Mouse (Mus musculus): ENCODE measurements around the gene Echs1. TPM values are rescaled to one million over a fixed set of nuclear protein-coding genes. Genes with fewer than 3 reads are reported as not detected.
"Not testable (repeated sequence)": the region's sequence is repeated elsewhere in the genome, so short reads cannot be mapped to it uniquely, and the experiment has no call there.

The Echs1 gene
- total RNA-seq, 2 experiments from 2014 or later, result 51.6 to 52.6 TPM

GRCm38 (mm10) chr7:140135106-140135770, 19.0 kb upstream of the Echs1 start:
- no peak for DNase-seq (ENCODE audit: extremely low spot score in 1 of 2, low spot score in 2 of 2)
- no peak for TF ChIP-seq CTCF (IDR thresholded peaks at IDR 0.05)
- no peak overlapping the region for H3K4me3 ChIP-seq
- intact Hi-C loops (cut with DNase I), result no loop called here
- H3K27ac ChIP-seq, result no peak overlapping the region

DNA sequence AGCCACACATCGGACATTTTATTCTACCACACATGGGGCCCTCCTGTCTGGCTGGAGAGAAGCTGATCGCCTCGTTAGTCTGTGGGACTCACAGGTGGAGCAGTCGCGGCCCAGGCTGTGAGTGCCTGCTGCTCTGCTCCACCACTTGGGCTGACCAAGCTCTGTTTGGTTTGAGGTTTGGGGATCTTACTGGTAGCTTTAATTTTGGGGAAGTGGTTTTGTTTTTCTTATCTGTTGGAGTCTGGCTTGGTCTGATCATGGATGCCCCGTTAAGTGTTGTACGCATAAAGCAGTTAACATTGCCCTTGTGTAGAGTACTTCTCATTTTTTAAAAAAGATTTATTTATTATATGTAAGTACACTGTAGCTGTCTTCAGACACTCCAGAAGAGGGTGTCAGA, 17.8 kb upstream of the Echs1 start:
- intact Hi-C loops (cut with DNase I); DNase-seq (ENCODE audit: extremely low spot score in 1 of 2, low spot score in 2 of 2); H3K27ac ChIP-seq; H3K4me3 ChIP-seq: not testable (repeated sequence)

- DNase-seq (ENCODE audit: extremely low spot score in 1 of 2, low spot score in 2 of 2); H3K4me3 ChIP-seq; intact Hi-C loops (cut with DNase I); H3K27ac ChIP-seq: not testable (repeated sequence)
Measured at GRCm38 (mm10) chr7:140132184-140132583, 15.9 kb upstream of the Echs1 start.

GRCm38 (mm10) chr7:140127911-140128310, 11.6 kb upstream of the Echs1 start:
- no peak for DNase-seq (ENCODE audit: extremely low spot score in 1 of 2, low spot score in 2 of 2)
- intact Hi-C loops (cut with DNase I), result no loop called here
- Histone ChIP-seq H3K27ac (no peak overlapping the region), H3K4me3 (no peak overlapping the region)
- no peak for TF ChIP-seq CTCF (IDR thresholded peaks at IDR 0.05)

DNA sequence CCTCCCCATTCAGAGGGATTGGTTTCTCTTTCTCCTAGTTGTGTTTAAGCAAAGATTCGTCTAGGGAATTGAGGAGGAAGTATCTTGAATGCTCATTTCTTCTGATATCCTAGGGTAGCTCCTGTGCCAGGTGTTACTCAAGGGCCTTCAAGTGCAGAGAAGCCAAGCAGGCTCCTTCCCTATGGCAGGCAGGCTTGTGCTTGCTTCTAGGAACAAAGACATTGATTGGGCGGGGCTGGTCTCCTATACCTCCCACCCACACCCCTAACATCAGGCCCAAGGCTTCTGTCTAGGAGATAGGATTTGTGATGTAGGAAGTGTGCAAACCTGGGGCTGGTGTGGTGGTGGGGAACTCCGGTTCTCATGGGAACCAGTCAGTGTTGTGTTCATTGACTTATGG, 10.7 kb upstream of the Echs1 start:
- no peak overlapping the region for H3K27ac ChIP-seq
- intact Hi-C loops (cut with DNase I), result no loop called here
- no peak for DNase-seq (ENCODE audit: extremely low spot score in 1 of 2, low spot score in 2 of 2)
- no peak for TF ChIP-seq CTCF (IDR thresholded peaks at IDR 0.05)
- no peak overlapping the region for H3K4me3 ChIP-seq

GRCm38 (mm10) chr7:140126022-140126350, 9.7 kb upstream of the Echs1 start:
- intact Hi-C loops (cut with DNase I), result no loop called here
- no peak for TF ChIP-seq CTCF (IDR thresholded peaks at IDR 0.05)
- no peak for DNase-seq (ENCODE audit: extremely low spot score in 1 of 2, low spot score in 2 of 2)
- Histone ChIP-seq H3K4me3 (peak overlapping the region; percentile 97), H3K27ac (peak overlapping the region; percentile 84)

GRCm38 (mm10) chr7:140125278-140126021, 9.2 kb upstream of the Echs1 start:
- Histone ChIP-seq H3K4me3 (peak overlapping the region; percentile 97), H3K27ac (peak overlapping the region; percentile 84)
- intact Hi-C loops (cut with DNase I), result loop anchor here (1.0 kb wide), 1 partner anchor 23 kb away; the partner anchor contains the start of gene Fuom
- TF ChIP-seq CTCF (IDR thresholded peaks at IDR 0.05), result no peak
- DNase-seq (ENCODE audit: extremely low spot score in 1 of 2, low spot score in 2 of 2), result peak; percentile 84 to 88

DNA sequence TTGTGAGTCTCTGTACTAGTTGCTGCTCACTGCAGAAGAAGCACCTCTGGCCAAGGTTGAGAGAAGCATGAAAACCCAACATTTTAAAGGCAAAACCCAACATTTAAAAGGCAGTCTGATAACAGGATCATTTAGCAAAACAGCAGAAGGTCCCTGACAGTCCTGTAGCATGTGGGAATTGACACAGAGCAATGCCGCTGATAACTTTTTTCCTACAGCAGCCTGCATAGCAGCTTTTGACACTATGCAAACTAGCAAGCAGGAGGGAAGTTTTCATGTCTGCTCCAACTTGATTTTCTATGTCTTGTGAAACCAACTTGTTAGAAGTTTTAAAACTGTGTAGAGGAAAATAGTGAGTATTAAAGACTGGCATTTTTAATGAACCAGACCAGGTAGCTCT, 8.1 kb upstream of the Echs1 start:
- intact Hi-C loops (cut with DNase I), result no loop called here
- DNase-seq (ENCODE audit: extremely low spot score in 1 of 2, low spot score in 2 of 2), result no peak
- Histone ChIP-seq H3K4me3 (no peak overlapping the region), H3K27ac (no peak overlapping the region)
- no peak for TF ChIP-seq CTCF (IDR thresholded peaks at IDR 0.05)

- Histone ChIP-seq H3K27ac (no peak overlapping the region), H3K4me3 (no peak overlapping the region)
- DNase-seq (ENCODE audit: extremely low spot score in 1 of 2, low spot score in 2 of 2), result no peak
- no peak for TF ChIP-seq CTCF (IDR thresholded peaks at IDR 0.05)
- intact Hi-C loops (cut with DNase I), result no loop called here
Measured at GRCm38 (mm10) chr7:140122765-140123164, 6.5 kb upstream of the Echs1 start.

- no peak overlapping the region for H3K27ac ChIP-seq
- no peak for DNase-seq (ENCODE audit: extremely low spot score in 1 of 2, low spot score in 2 of 2)
- no peak overlapping the region for H3K4me3 ChIP-seq
- TF ChIP-seq CTCF (IDR thresholded peaks at IDR 0.05), result no peak
- intact Hi-C loops (cut with DNase I), result no loop called here
Measured at GRCm38 (mm10) chr7:140121338-140121910, 5.1 kb upstream of the Echs1 start.

DNA sequence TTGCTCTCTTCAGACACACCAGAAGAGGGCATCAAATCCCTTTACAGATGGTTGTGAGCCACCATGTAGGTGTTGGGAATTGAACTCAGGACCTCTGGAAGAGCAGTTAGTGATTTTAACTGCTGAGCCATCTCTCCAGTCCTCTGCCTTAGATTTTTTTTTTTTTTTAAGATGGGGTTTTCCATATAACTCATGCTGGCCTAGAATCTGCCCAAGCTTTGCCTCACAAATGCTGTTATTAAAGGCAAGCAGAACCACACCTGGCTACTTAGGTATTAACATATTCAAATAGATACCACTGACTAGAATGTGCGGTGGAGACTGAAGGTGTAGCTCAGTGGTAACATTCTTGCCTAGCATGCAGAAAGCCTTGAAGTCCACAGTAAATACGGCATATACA, 4.2 kb upstream of the Echs1 start:
- intact Hi-C loops (cut with DNase I), result no loop called here
- Histone ChIP-seq H3K4me3 (no peak overlapping the region), H3K27ac (no peak overlapping the region)
- DNase-seq (ENCODE audit: extremely low spot score in 1 of 2, low spot score in 2 of 2), result no peak
- no peak for TF ChIP-seq CTCF (IDR thresholded peaks at IDR 0.05)

- intact Hi-C loops (cut with DNase I), result loop anchor here (2.0 kb wide), 1 partner anchor 35 kb away; no protein-coding TSS in a partner anchor
- no peak for TF ChIP-seq CTCF (IDR thresholded peaks at IDR 0.05)
- DNase-seq (ENCODE audit: extremely low spot score in 1 of 2, low spot score in 2 of 2), result peak; percentile 23 to 40
- Histone ChIP-seq H3K4me3 (peak within 1 kb of the TSS; percentile 85), H3K27ac (peak within 1 kb of the TSS; percentile 96)
Measured at GRCm38 (mm10) chr7:140115583-140116328, 520 bp downstream of the Echs1 start, which contains the start of gene Paox. Gene Paox, plus strand, starts transcription at chr7:140115799.
